Mouse (Mus musculus) liver, adult 2 months (tissue): ENCODE results near the gene Folr1.

Source experiments
- CTCF ChIP-seq: fragments of 200-500 bp; IDR thresholded peaks from 2 replicates; pipeline ENCODE4 v1.5.1; 2011; ENCODE audit warnings: low read depth, low read length, control low read depth
- POLR2A ChIP-seq: fragments of 200-500 bp; IDR thresholded peaks from 2 replicates; pipeline ENCODE4 v1.6.1; 2011; ENCODE audit warnings: low read length, control low read depth; ENCODE audit not compliant: insufficient read depth; ENCODE audit errors: extremely low read depth

DNA sequence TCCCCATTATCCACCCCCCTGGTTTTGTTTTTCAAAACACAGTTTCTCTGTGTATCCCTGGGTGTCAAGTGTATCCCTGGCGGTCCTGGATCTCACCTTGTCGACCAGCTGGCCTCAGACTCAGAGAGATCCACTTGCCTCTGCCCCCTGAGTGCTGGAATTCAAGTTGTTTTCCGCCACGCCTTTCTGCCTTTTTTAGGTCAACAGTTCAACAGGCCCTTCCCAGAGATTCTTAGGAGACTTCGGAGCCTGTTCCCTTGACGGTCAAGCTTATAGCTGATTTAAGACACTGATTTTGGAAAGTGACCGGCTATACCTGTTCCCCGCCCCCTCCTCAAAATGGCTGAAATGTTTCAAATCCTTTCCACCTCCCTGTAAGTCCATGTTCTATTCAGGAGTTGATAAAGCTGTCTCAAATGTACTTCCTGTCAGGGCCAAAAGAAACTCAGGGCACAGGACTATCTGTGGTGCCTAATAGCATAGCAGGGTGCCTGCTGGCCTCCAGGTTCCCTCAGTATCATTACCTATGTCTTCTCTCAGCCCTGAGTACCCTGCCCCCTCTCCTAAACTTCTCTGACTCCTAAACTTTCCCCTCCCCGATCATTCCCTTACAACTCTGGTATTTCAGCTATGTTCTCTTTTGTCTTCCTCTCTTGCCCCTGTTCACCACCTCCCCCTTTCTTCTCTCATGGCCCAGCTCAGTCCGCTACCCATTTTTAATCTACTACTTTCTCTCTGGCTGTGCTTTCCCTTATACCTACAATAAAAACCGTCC is 3.9 kb downstream of the Folr1 start:
- TF ChIP-seq CTCF: no peak
- TF ChIP-seq POLR2A: no peak
